Mouse (Mus musculus): ENCODE measurements around the gene Gm10961.

The Gm10961 gene

DNA sequence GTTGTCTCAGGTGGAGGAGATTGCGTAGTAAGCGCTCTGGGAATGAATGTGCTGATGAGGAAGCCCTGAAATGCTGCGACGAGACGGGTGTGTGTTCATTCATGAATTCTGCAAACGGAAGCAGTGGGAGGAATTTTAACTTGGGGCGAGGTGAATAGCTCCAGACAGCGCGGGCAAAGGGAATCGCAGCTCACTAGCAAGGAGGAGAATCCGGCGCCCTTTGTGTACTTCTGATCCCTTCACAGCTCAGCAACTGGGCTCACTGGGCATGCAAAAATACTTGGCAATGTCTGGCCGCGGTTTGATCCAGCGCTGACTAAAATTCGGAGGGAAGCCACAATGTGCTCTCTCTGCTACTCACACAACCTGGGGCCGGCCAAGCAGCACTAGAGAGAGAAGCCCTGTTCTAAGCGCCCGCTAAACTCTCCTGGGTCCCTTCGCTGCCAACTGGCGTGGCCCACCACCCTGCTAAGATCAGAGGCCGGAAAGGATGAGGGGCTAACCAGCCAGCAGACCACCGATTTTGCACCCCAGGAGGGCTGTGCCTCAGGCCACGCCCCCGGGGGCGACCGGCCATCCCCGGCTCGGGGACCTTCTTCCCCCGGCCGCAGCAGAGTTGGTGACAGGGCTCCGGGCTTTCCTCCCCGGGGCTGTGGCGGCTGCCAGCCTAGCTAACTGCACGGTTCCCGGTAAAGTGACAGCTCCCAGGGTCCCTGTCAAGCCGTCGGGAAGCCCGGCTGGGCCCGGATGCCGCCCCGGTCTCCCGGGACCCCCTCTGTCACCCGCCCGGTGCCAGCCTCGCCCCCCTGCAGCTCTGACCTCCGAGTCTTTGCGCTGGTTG lies at the start of gene Gm10961:
Gm10961 (plus strand) TSS at position 641 of the 841 bp plus-strand sequence.
- CTCF ChIA-PET: interaction anchor here (0.5 kb wide), 1 partner anchor 235 kb away, joined by 7 read pairs; no protein-coding TSS in a partner anchor

DNA sequence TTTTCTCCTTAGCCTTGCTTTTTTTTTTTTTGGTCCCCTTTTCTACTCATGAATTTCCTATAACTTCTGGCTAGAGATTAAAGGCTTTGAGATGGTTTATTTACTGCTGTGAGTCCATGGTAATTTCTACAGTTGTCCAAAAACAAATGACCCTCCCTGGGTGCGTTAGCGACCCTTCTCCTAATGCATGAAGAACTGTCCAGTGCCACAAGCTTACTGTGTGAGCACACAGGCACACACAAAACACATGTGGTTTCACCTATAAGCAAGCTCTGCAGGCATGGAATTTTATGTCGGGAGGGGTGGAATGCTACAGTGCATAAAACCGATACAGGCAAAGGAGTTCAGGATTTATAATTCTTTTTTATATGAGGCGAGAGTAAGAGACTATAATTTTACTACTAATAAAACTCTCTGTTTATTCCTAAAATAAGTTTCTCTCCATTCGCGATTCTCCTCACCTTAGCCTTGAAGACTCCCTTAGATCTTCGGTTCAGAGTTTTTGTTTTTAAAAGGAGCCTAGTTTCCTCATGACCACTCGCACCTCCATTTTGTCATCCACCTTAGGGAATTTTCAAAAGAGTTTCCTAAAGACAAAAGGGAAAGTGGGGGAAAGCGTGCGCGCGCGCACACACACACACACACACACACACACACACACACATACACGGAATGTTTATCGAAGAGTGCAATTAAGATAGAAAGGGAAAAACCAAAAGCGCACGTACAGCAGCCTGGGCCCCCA lies 48.8 kb upstream of the Gm10961 start:
- CTCF ChIA-PET: no interaction called here

DNA sequence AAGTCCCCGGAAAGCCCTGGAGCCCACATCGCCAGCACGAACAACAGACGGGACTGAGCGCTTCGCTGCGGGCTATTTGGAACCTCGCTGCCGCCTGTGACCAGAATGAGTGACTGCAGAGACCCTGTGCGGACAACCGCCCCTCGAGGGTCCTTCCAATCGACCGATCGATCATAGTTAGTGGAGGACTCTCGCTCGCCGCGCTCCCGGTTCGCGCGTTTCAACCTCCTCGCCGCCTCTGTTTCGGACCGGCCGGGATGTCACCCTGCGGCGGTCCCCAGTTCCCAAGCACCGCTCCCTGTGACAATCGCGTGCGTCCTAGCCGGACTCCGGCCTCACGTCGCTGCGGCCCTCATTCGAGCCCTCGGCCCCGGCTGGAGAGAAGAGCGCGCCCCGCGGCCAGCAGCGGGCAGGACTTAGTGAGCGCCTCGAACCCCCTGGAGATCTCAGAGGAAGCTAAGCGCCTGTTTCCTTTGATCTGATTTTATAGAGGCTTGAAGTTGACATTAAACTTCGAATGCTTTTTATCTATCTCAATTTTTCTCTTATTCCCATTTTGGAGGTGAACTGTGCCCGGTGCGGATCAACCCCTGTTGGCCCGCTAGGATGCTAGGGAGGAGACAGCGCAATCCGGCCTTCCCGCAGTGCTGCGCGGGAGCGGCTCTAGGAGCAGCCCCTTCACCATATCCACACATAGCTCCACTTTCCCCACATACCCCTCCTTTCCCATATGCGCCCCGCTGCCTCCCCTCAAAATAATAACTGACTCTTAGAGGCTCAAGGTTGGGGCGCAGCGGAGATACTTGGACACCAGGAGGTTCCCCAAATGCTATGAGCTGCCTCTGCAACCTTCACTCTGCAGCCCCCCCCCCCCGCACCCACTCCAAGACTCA lies 48.0 kb upstream of the Gm10961 start:
- CTCF ChIA-PET: no interaction called here

DNA sequence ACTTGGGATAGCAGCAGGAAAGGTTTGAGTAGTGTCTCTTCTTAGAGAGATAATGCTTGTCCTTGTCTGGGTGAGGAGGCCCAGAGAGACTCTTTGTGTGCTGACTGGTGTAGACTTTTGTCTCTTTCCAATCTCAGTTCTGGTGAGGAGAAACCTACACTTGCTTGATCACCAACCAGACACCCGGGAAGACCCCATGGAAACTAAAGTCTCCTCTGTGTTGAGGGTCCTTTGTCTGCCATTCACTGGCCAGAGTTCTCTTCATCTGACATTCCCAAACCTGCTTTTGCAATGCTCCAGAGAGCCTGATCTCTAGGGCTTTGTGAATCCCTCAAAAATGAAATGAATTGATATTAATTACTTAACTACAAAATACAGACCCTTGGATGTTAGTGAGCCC lies 47.2 kb upstream of the Gm10961 start:
- CTCF ChIA-PET: no interaction called here

DNA sequence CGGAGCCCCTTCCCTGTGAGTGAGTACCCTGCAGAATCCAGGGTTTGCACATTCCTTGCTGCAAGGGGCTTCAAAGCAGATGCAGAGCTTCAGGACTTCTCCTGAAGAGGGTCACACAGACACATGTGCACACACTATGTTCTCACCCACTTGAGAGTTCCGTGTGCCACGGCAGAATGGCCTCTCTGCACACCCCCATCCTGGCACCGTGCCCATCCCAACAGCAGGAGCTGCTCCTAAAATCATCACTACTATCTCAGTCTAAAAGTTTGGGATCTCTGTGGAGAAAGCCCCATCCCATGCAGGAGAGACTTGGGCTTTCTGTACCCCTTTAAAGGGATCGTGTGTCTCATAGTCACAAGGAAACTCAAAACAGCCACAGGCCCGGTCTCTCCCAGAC lies 44.6 kb upstream of the Gm10961 start:
- CTCF ChIA-PET: no interaction called here

DNA sequence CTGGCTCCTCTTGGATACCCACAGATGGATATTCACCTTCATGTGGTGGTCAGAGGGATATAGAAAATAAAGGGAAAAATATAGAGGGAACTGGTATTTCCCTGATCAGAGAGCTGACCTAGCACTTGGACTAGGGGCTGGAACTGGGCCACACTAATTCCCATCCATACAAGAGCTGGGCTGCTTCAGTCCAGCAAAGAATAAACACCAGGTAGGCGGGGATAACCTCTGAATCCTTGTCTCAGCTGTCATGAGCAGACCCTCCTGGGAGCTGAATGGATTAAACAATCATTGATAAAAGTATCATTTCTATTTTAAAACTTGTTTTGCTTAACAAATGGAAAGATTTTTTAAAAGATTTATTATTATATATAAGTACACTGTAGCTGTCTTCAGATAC lies 39.5 kb upstream of the Gm10961 start:
- CTCF ChIA-PET: no interaction called here

DNA sequence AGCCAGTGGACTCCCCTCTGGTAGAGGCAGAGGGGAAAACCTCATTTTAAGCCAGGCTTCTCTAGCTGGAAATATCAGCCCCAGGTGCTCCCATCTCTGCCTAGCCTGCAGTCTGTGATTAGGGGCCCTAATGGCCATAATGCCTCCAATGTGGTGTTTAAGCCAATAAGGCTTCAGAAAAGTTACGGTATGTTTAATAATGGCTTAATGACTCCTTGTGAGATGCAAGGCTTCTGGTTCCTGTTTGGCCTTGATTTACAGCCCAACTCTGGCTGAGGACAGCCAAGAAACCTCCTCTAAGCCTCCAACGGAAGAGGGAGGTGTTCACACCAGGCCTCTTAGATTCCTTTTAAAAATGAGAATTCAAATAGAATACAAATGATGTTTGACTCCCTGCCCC lies 37.5 kb upstream of the Gm10961 start:
- CTCF ChIA-PET: no interaction called here

DNA sequence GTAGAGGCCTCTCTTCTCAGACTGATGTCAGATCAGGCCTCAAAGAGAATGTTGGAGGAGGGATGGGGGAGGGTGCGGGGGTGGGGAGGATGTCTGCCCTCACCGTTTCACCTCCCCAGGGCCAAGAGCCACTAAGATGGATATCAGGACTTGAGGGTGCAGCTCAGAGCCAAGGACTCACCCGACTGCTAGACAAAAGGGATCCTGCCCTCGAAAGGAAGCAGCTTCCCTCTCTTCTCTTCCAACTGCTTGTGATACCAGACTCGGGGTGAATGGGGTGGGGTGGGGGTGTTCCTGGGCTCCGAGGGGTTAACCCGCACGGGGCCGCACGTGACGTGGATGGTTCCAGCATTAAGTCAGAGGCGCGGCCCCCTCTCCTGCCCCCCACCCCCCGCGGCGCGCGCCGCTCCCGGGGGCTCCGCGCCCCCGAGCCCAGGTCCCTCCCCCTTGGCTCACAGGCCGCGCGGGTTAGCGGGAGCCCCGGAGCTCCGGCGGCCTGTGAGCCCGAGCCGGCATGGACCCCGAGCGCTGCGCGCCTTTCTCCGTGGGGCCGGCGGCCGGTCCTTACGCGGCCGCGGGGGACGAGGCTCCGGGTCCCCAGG lies 36.4 kb upstream of the Gm10961 start, which contains the start of gene Alx3:
Alx3 (plus strand) TSS at position 370 of the 602 bp plus-strand sequence.
- CTCF ChIA-PET: no interaction called here

DNA sequence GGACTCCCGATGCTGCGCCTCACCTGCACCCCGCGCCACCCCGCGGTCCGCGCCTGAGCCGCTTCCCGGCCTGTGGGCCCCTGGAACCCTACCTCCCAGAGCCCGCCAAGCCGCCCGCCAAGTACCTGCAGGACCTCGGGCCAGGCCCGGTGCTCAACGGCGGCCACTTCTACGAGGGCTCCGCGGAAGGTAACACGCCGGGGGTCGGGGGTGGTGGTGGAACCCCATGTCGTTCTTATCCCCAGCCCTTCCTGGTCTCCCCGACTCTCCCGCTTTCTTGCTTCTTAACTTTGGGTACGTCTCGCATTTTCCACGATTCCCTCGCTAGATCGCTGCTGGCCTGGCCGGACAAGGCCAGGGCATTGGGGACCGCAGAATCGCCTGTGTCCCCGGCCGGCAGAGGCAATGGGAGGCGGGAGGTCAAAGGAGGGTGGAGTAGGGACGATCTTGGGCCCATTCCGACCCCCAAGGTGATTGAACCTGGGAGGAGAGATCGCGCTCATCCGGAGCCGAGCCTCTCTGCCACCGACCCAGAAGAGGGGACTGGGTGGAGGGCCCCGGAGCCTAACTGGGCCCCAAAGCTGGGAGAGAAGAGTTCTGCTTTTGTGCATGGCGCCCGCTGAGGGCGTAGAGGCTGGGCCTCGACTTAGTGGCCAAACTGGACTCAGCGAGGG lies 35.7 kb upstream of the Gm10961 start:
- CTCF ChIA-PET: no interaction called here

DNA sequence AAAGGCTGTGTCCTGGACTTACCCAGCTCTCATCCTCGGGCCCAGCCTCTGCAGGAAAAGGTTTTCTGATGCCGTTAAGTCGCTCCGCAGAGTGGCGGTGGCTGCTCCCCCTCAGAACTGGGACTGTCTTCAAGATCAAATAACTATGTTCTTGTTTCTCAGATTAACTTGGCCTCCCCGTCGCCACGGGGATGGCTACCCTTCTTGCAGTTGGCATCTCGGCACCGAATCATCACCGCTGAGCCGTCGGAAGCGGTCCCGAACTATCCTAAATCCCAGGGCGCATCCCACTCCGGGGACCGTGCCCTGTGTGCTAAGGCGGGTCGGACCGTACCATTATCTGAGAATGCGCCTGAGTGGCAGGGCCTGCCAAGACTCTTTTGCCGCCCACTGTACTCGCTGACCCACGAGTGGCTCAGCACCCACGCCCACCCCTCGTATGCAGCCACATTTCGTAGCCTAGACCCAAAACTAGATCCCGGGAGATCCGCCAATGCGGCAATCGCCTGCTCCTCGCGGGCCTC lies 35.1 kb upstream of the Gm10961 start:
- CTCF ChIA-PET: no interaction called here

DNA sequence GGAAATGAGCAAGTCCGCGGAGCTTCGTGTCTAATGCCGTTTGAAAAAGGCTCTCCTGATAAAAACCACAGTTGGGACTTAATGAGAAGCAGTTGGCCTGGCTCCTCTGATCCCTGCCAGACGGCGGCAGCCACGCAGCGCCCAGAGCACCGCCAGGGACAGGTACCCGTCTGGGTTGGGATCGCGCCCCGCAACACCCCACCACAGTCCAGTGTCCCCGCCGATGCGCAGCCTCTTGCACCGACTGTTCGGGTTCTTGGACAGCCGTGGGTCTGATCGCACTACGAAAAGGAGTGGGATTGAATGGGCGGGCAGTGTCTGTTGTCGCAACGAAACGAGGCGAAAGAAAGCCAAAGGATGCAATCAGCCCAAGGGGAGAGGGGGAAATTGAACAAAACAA lies 34.6 kb upstream of the Gm10961 start:
- CTCF ChIA-PET: no interaction called here

DNA sequence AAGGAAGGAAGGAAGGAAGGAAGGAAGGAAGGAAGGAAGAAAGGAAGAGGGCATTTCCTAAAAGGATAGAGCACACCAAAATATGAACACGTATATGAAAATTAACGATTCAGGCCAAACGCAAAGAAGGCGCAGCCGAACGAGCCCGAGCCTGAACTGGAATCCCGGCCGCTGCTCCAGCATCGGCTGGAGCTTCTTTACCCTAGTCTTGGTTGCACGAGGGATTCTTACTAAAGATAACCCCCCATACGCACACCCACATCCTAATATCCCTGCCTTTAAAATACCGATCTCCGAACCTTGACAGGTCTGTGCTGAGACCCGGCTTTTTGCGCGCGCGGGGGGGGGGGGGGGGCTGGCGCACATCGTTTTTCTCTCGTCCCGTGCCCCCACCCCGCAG lies 34.0 kb upstream of the Gm10961 start:
- CTCF ChIA-PET: no interaction called here

DNA sequence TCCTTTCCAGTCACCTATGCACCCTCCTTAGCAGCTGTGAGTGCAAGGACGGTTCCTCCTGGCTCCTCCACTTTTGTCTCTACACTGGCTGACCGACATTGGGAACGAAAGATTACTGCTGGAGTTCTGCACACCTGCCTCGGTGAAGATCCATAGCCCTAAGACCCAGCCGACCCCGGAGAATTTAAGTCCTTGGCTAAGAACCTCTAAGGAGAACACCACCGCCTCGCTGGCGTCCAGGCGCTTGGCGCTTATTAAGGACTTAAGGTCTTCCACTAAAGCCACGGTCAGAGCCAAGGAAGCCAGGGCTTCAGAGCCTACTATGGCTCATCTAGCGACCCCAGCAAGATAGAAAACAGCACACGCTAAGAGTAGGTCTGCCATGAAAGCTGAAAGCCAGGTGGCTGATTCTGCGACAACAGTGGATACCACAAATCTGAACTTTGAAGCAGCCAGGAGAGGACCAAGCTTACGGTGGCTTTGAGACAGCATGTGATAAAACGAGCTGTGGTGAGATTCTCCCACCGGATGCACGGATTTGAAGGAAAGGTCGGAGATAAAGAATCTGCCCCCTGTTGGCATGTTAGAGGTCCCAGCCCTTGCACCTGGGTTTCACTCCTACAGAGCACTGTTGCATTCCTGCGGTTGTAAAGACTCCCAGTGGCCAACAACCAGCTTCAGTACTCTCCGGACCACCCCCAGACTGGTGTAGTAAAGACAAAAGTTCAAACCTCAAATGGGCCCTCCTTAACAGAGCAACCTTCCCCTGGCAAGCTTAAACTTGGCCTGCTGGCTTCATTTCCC lies 33.3 kb upstream of the Gm10961 start:
- CTCF ChIA-PET: no interaction called here

DNA sequence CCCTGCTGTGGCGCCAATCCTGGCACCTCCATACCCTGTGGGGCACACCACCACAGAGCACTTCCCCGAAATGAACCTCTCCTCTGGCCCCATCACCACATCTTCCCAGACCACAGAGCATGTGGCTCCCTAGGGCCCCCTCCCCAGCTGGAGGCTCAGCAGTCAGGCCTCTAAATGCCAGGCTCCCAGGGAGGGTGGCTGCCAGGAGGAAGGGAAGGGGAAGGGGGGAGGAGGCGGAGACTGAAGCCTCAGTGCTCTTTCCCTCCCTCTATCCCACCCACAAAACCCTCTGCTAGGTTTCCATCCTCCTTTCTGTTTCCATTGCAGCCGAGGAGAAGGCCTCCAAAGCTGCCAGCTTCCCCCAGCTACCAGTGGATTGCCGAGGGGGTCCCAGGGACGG lies 31.0 kb upstream of the Gm10961 start:
- CTCF ChIA-PET: no interaction called here

DNA sequence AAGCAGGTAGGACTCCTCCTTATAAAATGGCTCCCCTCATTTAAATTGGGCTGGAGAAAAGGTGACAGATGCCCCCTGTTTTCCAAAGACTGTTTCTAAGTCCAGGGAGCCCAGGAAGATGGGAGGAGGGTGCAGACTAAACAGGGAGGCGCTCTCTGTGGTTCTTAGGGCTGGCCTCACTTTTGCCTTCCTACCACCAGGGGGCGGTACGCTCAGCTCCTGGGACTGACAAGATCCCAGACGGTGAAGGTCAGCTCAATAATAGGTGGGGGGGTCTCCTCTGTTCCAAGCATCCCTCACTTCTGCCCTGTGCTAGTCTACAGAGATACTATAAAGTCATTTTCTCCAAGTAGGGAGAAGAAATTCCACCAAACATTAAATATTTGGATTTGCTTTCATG lies 25.8 kb upstream of the Gm10961 start:
- CTCF ChIA-PET: no interaction called here

DNA sequence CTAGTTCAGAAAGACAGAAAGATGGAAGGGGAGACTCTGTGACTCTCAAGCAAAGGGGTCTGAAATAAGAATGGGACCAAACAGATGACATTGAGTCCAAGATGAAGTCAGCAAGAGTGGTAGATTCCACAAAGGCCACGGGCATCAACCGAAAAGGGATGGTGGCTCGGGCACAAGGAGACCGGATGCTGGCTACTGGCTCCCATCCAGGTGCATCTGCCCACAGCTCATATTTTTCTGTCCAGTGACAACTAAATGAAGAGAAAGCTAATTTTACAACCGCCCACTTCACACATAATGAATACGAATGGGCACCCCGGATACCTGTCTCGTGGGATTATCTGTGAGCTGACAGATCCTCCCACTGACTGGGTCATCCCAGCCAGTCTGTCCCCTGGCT lies 23.9 kb upstream of the Gm10961 start:
- CTCF ChIA-PET: no interaction called here

DNA sequence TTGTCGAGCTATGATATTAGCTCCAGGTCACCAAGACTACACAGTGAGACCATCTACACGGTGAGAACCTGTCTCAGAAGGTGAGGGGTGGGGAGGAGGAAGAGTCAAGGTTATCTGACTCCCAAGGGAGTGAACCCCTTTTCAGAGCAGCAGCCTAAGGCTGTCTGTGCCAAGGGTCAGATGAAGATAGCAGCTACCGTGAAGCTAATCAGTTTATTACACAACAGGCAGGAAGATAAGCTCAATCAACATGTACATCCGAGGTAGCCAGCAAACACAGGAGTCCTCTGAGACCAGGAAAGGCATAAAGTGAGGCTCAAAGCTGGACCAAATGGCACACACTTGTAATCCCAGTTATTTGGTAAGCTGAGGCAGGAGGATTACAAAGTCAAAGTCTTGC lies 22.3 kb upstream of the Gm10961 start:
- CTCF ChIA-PET: no interaction called here

DNA sequence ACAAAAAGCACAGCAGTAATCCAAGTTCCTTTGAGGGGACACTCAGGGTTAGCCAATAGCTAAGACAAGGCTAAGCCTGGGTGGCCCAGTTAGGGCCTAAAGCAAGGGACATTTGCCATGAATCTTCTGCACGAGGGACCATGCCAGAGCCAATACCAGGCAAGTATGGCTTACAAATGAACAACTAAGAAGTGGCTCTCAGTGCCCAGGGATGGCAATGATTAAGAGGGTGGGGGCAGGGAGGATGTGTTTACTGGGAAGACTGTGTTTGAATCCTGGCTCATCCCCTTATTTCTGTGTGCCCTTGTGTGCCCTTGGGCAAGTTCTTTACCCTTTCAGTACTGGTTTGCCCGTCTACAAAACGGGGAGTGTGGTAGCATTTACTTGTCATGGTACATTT lies 21.7 kb upstream of the Gm10961 start:
- CTCF ChIA-PET: no interaction called here

DNA sequence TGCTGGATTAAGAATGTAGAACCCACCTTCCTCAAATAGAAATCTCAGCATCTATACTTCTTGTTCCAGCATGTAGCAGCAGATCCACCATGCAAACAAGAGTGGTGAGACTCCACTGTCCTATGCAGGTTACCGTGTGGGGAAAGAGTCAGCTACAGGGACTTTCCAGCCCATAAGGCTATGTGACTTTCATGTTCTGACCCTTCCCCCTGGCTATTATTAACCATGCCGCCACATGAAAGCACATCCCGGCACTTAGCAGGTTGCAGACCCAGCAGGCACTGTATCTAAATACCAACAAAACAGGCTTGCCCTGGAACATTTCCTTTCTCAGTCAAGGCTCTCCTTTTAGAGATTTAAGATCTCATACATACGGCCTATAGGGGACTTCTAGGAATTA lies 19.7 kb upstream of the Gm10961 start:
- CTCF ChIA-PET: no interaction called here

DNA sequence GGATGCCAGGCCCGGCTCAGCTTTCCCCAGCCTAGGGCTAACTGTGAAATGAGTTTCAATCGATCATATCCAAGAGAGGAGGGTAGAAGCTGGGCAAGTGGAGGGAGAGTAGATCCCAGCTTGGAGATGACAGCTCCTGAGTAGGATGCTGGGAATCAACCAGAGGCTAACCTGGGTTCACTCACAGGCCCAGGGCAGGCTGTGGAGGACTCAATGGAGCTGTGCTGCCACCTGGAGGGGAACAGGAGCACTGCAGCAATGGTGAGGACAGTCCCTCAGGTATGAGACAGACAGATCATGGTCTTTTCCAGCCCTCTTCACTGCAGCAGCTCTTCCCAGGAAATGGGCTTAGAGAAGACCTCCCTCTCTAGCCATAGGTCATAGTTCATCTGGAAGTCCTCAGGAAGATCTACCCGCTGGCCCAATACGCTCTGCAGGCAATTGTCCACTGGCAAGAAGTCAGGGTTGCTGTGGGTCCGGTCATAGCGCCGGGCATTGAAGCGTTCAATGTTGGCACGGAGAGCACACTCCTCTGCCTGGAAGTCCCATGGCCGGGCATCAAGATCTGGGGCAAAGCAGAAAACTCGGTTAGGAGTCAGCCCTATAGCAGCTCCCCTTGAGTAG lies 18.1 kb upstream of the Gm10961 start:
- CTCF ChIA-PET: interaction anchor here (0.5 kb wide), 1 partner anchor 221 kb away, joined by 5 read pairs; no protein-coding TSS in a partner anchor

Measured in spleen, embryonic (tissue).